24 mouse cellular contexts compared by ENCODE assay signal in the genomic region with DNA sequence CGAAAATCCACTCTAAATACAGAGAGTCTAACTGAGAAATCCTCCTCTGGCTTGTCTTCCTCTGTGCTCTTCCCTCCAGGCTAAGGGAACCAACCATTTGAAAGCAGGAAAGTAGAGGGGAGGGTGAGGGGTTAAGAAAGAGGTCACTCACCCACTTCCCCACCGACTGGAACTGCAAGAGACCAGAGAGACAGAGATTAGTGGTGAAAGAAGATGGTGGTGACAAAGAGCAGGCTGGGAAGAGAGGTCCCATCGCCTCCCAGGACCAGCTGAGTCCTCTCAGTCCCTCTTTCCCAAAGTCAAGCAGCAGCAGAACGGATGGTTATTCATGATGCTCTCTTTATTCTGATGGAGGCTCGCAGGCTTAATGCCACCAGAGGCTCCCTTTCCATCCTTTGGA. TPM values are rescaled to one million over a fixed set of nuclear protein-coding genes. Genes with fewer than 3 reads are reported as not detected.
DNase-seq lines count a peak whose midpoint lies in the region; ATAC-seq and TF ChIP-seq lines count a peak whose summit lies in the region.
"Had no signal": no experiment of that assay in that cellular context is flagged by ENCODE, and none has a peak within 500 bp of the region (broad histone marks: within the 10 kb centered on the region; RNA-seq: fewer than 3 reads in every experiment).

No protein-coding gene starts in this region.

- peak overlapping the region; percentile 67 for H3K27ac ChIP-seq in cortical plate, adult 2 months (ENCODE audit: insufficient read depth, low read length)
- peak overlapping the region; percentile 62 for H3K27ac ChIP-seq in liver, postnatal 0 days (ENCODE audit: low read depth)
- H3K27ac ChIP-seq: embryonic facial prominence, embryonic 15.5 days; hindbrain, embryonic 13.5 days; kidney, embryonic 15.5 days; midbrain, embryonic 15.5 days; neural tube, embryonic 13.5 days had no signal

- no peak overlapping the region for H3K9ac ChIP-seq in liver, postnatal 0 days (replicated peaks)
- H3K9ac ChIP-seq: embryonic facial prominence, embryonic 15.5 days; hindbrain, embryonic 13.5 days; kidney, embryonic 15.5 days; midbrain, embryonic 15.5 days; neural tube, embryonic 13.5 days had no signal

- no peaks in the 10 kb centered on the region for H3K4me1 ChIP-seq in cortical plate, adult 2 months (ENCODE audit: control insufficient read depth, insufficient read depth, low read length)
- 0 out of 2 replicates have a peak, but pooled peaks cover 2% of the 10 kb centered on the region for H3K4me1 ChIP-seq in liver, postnatal 0 days (ENCODE audit: insufficient read depth)
- H3K4me1 ChIP-seq: embryonic facial prominence, embryonic 15.5 days; hindbrain, embryonic 13.5 days; kidney, embryonic 15.5 days; midbrain, embryonic 15.5 days; neural tube, embryonic 13.5 days had no signal

- no peak for TF ChIP-seq EP300 in liver, postnatal 0 days (IDR thresholded peaks at IDR 0.05; ENCODE audit: low read depth)

- TF ChIP-seq CTCF in cortical plate, adult 2 months (IDR thresholded peaks at IDR 0.05; ENCODE audit: extremely low read depth, insufficient read depth, low read length), result no peak
- no peak for TF ChIP-seq CTCF in liver, postnatal 0 days (IDR thresholded peaks at IDR 0.05; ENCODE audit: low read depth)

- WGBS in liver, postnatal 0 days (ENCODE audit: insufficient replicate concordance), result 36% methylated on average over 5 of the region's 5 CpGs

- no peak for TF ChIP-seq POLR2A in cortical plate, adult 2 months (IDR thresholded peaks at IDR 0.05; ENCODE audit: extremely low read depth, insufficient read depth, low read length)

- H3K4me2 ChIP-seq in liver, postnatal 0 days (ENCODE audit: low read depth, low read length), result peak overlapping the region; percentile 13; the same call in 1 of the 2 replicates
- H3K4me2 ChIP-seq: embryonic facial prominence, embryonic 15.5 days; hindbrain, embryonic 13.5 days; kidney, embryonic 15.5 days; midbrain, embryonic 15.5 days; neural tube, embryonic 13.5 days had no signal

- 0 out of 2 replicates have a peak, but pooled peaks have one; percentile 12 for ATAC-seq in liver, postnatal 0 days
- ATAC-seq in CD4-positive, CD25-positive, alpha-beta regulatory T cell, adult 4 months, result no peak
- ATAC-seq: forebrain, embryonic 16.5 days; lung, postnatal 0 days; midbrain, embryonic 15.5 days had no signal

- no peaks in the 10 kb centered on the region for H3K36me3 ChIP-seq in liver, postnatal 0 days (replicated peaks; ENCODE audit: insufficient read depth, low read length)
- H3K36me3 ChIP-seq: embryonic facial prominence, embryonic 15.5 days; hindbrain, embryonic 13.5 days; kidney, embryonic 15.5 days; midbrain, embryonic 15.5 days; neural tube, embryonic 13.5 days had no signal

- H3K9me3 ChIP-seq in liver, postnatal 0 days (ENCODE audit: low read length), result no peaks in the 10 kb centered on the region
- H3K9me3 ChIP-seq: embryonic facial prominence, embryonic 15.5 days; kidney, embryonic 15.5 days; midbrain, embryonic 15.5 days; neural tube, embryonic 13.5 days had no signal

- DNase-seq in lung, postnatal 36 days, result peak; percentile 27
- no peak for DNase-seq in lung, postnatal 14 days
- no peak for DNase-seq in liver, postnatal 0 days
- DNase-seq in urinary bladder, adult 18-20 months (ENCODE audit: low spot score in 2 of 2), result no peak
- no peak for DNase-seq in layer of hippocampus, adult 9-10 months (ENCODE audit: low spot score)
- DNase-seq: adrenal gland, postnatal 25 days; cerebellum, adult 2 months; gastrocnemius, postnatal 25 days; kidney, adult 11 months; kidney, postnatal 36 days; thymus, adult 18-20 months had no signal

- H3K27me3 ChIP-seq in liver, postnatal 0 days (ENCODE audit: insufficient read depth, low read length), result no peaks in the 10 kb centered on the region
- H3K27me3 ChIP-seq: embryonic facial prominence, embryonic 15.5 days; hindbrain, embryonic 13.5 days had no signal

- H3K4me3 ChIP-seq in cortical plate, adult 2 months (ENCODE audit: insufficient read depth, low read length), result peak overlapping the region; percentile 9; the same call in 1 of the 2 replicates
- H3K4me3 ChIP-seq in liver, postnatal 0 days (ENCODE audit: low read depth, low read length), result no peak overlapping the region
- H3K4me3 ChIP-seq: embryonic facial prominence, embryonic 15.5 days; hindbrain, embryonic 13.5 days; kidney, embryonic 15.5 days; midbrain, embryonic 15.5 days; myocyte; neural tube, embryonic 13.5 days had no signal

RNA-seq across cellular contexts. Expression of a gene that starts 0.4 kb away (rescaled TPM):
- polyA plus RNA-seq in cortical plate, adult 2 months (2012; rRNA removed), result 3.6 and 5.1 TPM in 2 replicates
- polyA plus RNA-seq in liver, postnatal 0 days (2015; fragmentation: Nextera tagmentation; extraction: Ambion mirVana), result 6.2 and 8.7 TPM in 2 replicates
- under 1 TPM in 1 of 2 experiments, not detected in 1; 0.46 TPM for polyA plus RNA-seq in CD4-positive, CD25-positive, alpha-beta regulatory T cell, adult 4 months (2017; shearing (Covaris generic))

RNA-seq across cellular contexts. Expression of a gene that starts 23.8 kb away (rescaled TPM):
- 3.7 and 6.7 TPM in 2 replicates for polyA plus RNA-seq in cortical plate, adult 2 months (2012; rRNA removed)
- 9.4 and 11.0 TPM in 2 replicates for polyA plus RNA-seq in liver, postnatal 0 days (2015; fragmentation: Nextera tagmentation; extraction: Ambion mirVana)
- polyA plus RNA-seq in CD4-positive, CD25-positive, alpha-beta regulatory T cell, adult 4 months (2017; shearing (Covaris generic)), result 1 to 10 TPM; 6.3 to 8.4 TPM
- polyA plus RNA-seq: urinary bladder, adult 2 months had no signal

RNA-seq across cellular contexts. Expression of a gene that starts 24.9 kb away (rescaled TPM):
- polyA plus RNA-seq in cortical plate, adult 2 months (2012; rRNA removed), result 3.3 and 9.5 TPM in 2 replicates
- polyA plus RNA-seq in liver, postnatal 0 days (2015; fragmentation: Nextera tagmentation; extraction: Ambion mirVana), result 56.1 and 84.5 TPM in 2 replicates
- polyA plus RNA-seq in CD4-positive, CD25-positive, alpha-beta regulatory T cell, adult 4 months (2017; shearing (Covaris generic)), result 1 to 10 TPM; 7.4 to 9.9 TPM

RNA-seq across cellular contexts. Expression of a gene that starts 30.3 kb away (rescaled TPM):
- 3.1 and 3.6 TPM in 2 replicates for polyA plus RNA-seq in cortical plate, adult 2 months (2012; rRNA removed)
- polyA plus RNA-seq in liver, postnatal 0 days (2015; fragmentation: Nextera tagmentation; extraction: Ambion mirVana), result 40.3 and 56.7 TPM in 2 replicates
- polyA plus RNA-seq in CD4-positive, CD25-positive, alpha-beta regulatory T cell, adult 4 months (2017; shearing (Covaris generic)), result 1 to 10 TPM; 7.0 to 7.1 TPM

RNA-seq across cellular contexts. Expression of a gene that starts 46.9 kb away (rescaled TPM):
- polyA plus RNA-seq in cortical plate, adult 2 months (2012; rRNA removed), result not detected in 2 replicates
- polyA plus RNA-seq in liver, postnatal 0 days (2015; fragmentation: Nextera tagmentation; extraction: Ambion mirVana), result 0.78 and 1.5 TPM in 2 replicates
- polyA plus RNA-seq in CD4-positive, CD25-positive, alpha-beta regulatory T cell, adult 4 months (2017; shearing (Covaris generic)), result not detected
- polyA plus RNA-seq: cerebellum, adult 2 months; forebrain, embryonic 16.5 days; heart, embryonic 14.5 days; limb, embryonic 11.5 days; lung, postnatal 0 days; midbrain, embryonic 15.5 days; myocyte; urinary bladder, adult 2 months had no signal
